Mouse (Mus musculus): ENCODE data around the gene Rapsn. TPM values are rescaled to one million over a fixed set of nuclear protein-coding genes. Genes with fewer than 3 reads are reported as not detected.
A peak's percentile ranks its signal among the peaks of the same experiment; 100 is the strongest.
"Not testable (repeated sequence)": the region's sequence is repeated elsewhere in the genome, so short reads cannot be mapped to it uniquely, and the experiment has no call there.

The Rapsn gene
- total RNA-seq (2021), result 1 to 10 TPM; 4.2 to 4.9 TPM
- long read RNA-seq, experiment 1, transcript Rapsn-201 (8 exons, 1,606 nt), result major isoform, 5 of 6 reads
- long read RNA-seq, experiment 1, partial matches to known transcripts, result 0 of 6 reads
- long read RNA-seq, experiment 1, other reads (novel, unspliced or antisense), result 1 of 6 reads
- long read RNA-seq, experiment 2, partial matches to known transcripts, result 1 of 6 reads
- long read RNA-seq, experiment 2, other reads (novel, unspliced or antisense), result 2 of 6 reads

GRCm38 (mm10) chr2:91035385-91035784 is at the start of gene Rapsn:
Rapsn (plus strand) TSS chr2:91035620.
- peak; percentile 12 to 15 for DNase-seq (ENCODE audit: low spot score in 2 of 2)

- no peak for DNase-seq (ENCODE audit: low spot score in 2 of 2)
Measured at GRCm38 (mm10) chr2:90986055-90986454, 49.4 kb upstream of the Rapsn start.

- no peak for DNase-seq (ENCODE audit: low spot score in 2 of 2)
Measured at GRCm38 (mm10) chr2:91008536-91008935, 26.9 kb upstream of the Rapsn start.

- no peak for DNase-seq (ENCODE audit: low spot score in 2 of 2)
Measured at GRCm38 (mm10) chr2:91013881-91014280, 21.5 kb upstream of the Rapsn start.

GRCm38 (mm10) chr2:91015386-91015785 is 20.0 kb upstream of the Rapsn start:
- DNase-seq (ENCODE audit: low spot score in 2 of 2), result no peak

- DNase-seq (ENCODE audit: low spot score in 2 of 2), result no peak
Measured at GRCm38 (mm10) chr2:91018061-91018788, 17.2 kb upstream of the Rapsn start.

GRCm38 (mm10) chr2:91019911-91020310 is 15.5 kb upstream of the Rapsn start:
- no peak for DNase-seq (ENCODE audit: low spot score in 2 of 2)

- not testable (repeated sequence) for DNase-seq (ENCODE audit: low spot score in 2 of 2)
Measured at GRCm38 (mm10) chr2:91022266-91022665, 13.2 kb upstream of the Rapsn start.

- no peak for DNase-seq (ENCODE audit: low spot score in 2 of 2)
Measured at GRCm38 (mm10) chr2:91023131-91023530, 12.3 kb upstream of the Rapsn start.

- DNase-seq (ENCODE audit: low spot score in 2 of 2), result no peak
Measured at GRCm38 (mm10) chr2:91023956-91024355, 11.5 kb upstream of the Rapsn start.

GRCm38 (mm10) chr2:91025081-91025516 is 10.3 kb upstream of the Rapsn start:
- DNase-seq (ENCODE audit: low spot score in 2 of 2), result no peak

GRCm38 (mm10) chr2:91026491-91026890 is 8.9 kb upstream of the Rapsn start:
- DNase-seq (ENCODE audit: low spot score in 2 of 2), result no peak

GRCm38 (mm10) chr2:91027391-91028214 is 7.8 kb upstream of the Rapsn start:
- DNase-seq (ENCODE audit: low spot score in 2 of 2), result no peak

- DNase-seq (ENCODE audit: low spot score in 2 of 2), result no peak
Measured at GRCm38 (mm10) chr2:91031216-91031615, 4.2 kb upstream of the Rapsn start.

- no peak for DNase-seq (ENCODE audit: low spot score in 2 of 2)
Measured at GRCm38 (mm10) chr2:91033000-91033399, 2.4 kb upstream of the Rapsn start.

- no peak for DNase-seq (ENCODE audit: low spot score in 2 of 2)
Measured at GRCm38 (mm10) chr2:91041786-91042185, 6.4 kb downstream of the Rapsn start.

GRCm38 (mm10) chr2:91042651-91043398 is 7.4 kb downstream of the Rapsn start:
- no peak for DNase-seq (ENCODE audit: low spot score in 2 of 2)

- no peak for DNase-seq (ENCODE audit: low spot score in 2 of 2)
Measured at GRCm38 (mm10) chr2:91044727-91045126, 9.3 kb downstream of the Rapsn start.

GRCm38 (mm10) chr2:91045805-91046204 is 10.4 kb downstream of the Rapsn start:
- DNase-seq (ENCODE audit: low spot score in 2 of 2), result not testable (repeated sequence)

- DNase-seq (ENCODE audit: low spot score in 2 of 2), result no peak
Measured at GRCm38 (mm10) chr2:91047359-91047758, 11.9 kb downstream of the Rapsn start.

- no peak for DNase-seq (ENCODE audit: low spot score in 2 of 2)
Measured at GRCm38 (mm10) chr2:91051917-91052316, 16.5 kb downstream of the Rapsn start.

All from adrenal gland, postnatal 4 days (tissue).